Comparison of ENCODE assay signal across 9 mouse cellular contexts in the genomic region with DNA sequence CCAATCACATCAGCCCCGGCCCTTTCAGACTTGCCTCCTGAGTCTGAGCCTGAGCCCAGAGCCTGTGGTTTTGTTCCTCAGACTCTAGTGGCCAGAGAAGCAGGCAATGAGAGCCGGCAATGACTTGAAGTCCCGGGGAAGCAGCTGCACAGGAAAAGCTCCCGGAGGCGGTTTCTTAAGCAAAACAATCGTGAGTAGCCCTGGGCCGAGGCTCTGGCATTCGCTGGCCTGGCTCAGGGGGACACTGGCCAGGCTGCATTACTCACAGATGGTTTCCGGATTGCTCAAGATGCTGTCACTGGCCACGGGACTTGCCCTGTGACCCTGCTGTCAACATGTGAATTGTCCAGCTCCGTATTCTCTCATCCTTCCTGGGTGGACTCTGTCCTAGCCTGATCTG. TPM values are rescaled to one million over a fixed set of nuclear protein-coding genes. Genes with fewer than 3 reads are reported as not detected.
DNase-seq lines count a peak whose midpoint lies in the region; ATAC-seq and TF ChIP-seq lines count a peak whose summit lies in the region.
"Had no signal": no experiment of that assay in that cellular context is flagged by ENCODE, and none has a peak within 500 bp of the region (broad histone marks: within the 10 kb centered on the region; RNA-seq: fewer than 3 reads in every experiment).

No protein-coding gene starts in this region.

- peak; percentile 36 for ATAC-seq in forebrain, postnatal 0 days
- ATAC-seq in forebrain, embryonic 12.5 days (ENCODE audit: low FRiP score) = no peak

- no peak overlapping the region for H3K9ac ChIP-seq in forebrain, postnatal 0 days
- H3K9ac ChIP-seq in forebrain, embryonic 12.5 days = no peak overlapping the region
- H3K9ac ChIP-seq: midbrain, embryonic 12.5 days had no signal

- intact Hi-C loops in left cerebral cortex, adult 2 months (cut with DNase I) = no loop called here

- no peak overlapping the region for H3ac ChIP-seq in C2C12 (ENCODE audit: control insufficient read depth, insufficient read length, low read depth)

- H3K4me1 ChIP-seq in forebrain, postnatal 0 days (ENCODE audit: insufficient read depth) = peaks cover 10% of the 10 kb centered on the region; the same call in 1 of the 2 replicates
- H3K4me1 ChIP-seq in forebrain, embryonic 12.5 days = peaks cover 15% of the 10 kb centered on the region
- H3K4me1 ChIP-seq in megakaryocyte, embryonic 14.5 days = peaks cover 74% of the 10 kb centered on the region

- no peak for DNase-seq in forebrain, postnatal 0 days
- peak; percentile 9 to 16 for DNase-seq in cerebellum, postnatal 36 days
- peak; percentile 87 to 92 for DNase-seq in heart, adult 9 months (ENCODE audit: low spot score in 2 of 2)
- DNase-seq in left cerebral cortex, adult 2 months (ENCODE audit: extremely low spot score in 1 of 2, low spot score in 2 of 2) = peak; percentile 20 to 21
- DNase-seq in T-cell, adult 2 months (ENCODE audit: low spot score) = no peak

- no peaks in the 10 kb centered on the region for H3K9me3 ChIP-seq in forebrain, postnatal 0 days (ENCODE audit: low read length)
- H3K9me3 ChIP-seq in forebrain, embryonic 12.5 days = no peaks in the 10 kb centered on the region
- peaks cover 3% of the 10 kb centered on the region for H3K9me3 ChIP-seq in megakaryocyte, embryonic 14.5 days
- H3K9me3 ChIP-seq: midbrain, embryonic 12.5 days had no signal

- no peak for TF ChIP-seq CTCF in forebrain, postnatal 0 days (IDR thresholded peaks at IDR 0.05; ENCODE audit: low read depth)
- no peak for TF ChIP-seq CTCF in C2C12 (IDR thresholded peaks at IDR 0.05; ENCODE audit: control insufficient read depth, insufficient read depth, insufficient read length)
- TF ChIP-seq CTCF in left cerebral cortex, adult 2 months (IDR thresholded peaks at IDR 0.05) = no peak

- H3K27ac ChIP-seq in forebrain, postnatal 0 days (ENCODE audit: low read depth, low read length) = no peak overlapping the region
- H3K27ac ChIP-seq in forebrain, embryonic 12.5 days = no peak overlapping the region
- H3K27ac ChIP-seq in left cerebral cortex, adult 2 months = no peak overlapping the region
- H3K27ac ChIP-seq: midbrain, embryonic 12.5 days had no signal

- H3K4me2 ChIP-seq in forebrain, postnatal 0 days (ENCODE audit: low read depth) = no peak overlapping the region
- no peak overlapping the region for H3K4me2 ChIP-seq in forebrain, embryonic 12.5 days
- H3K4me2 ChIP-seq: midbrain, embryonic 12.5 days had no signal

- peaks cover 22% of the 10 kb centered on the region for H3K79me3 ChIP-seq in C2C12 (ENCODE audit: low read depth)

- peaks cover 35% of the 10 kb centered on the region for H3K79me2 ChIP-seq in C2C12 (ENCODE audit: control insufficient read depth, insufficient read depth)

- H3K4me3 ChIP-seq in forebrain, postnatal 0 days (ENCODE audit: low read depth, low read length) = no peak overlapping the region
- no peak overlapping the region for H3K4me3 ChIP-seq in forebrain, embryonic 12.5 days (replicated peaks)
- no peak overlapping the region for H3K4me3 ChIP-seq in C2C12 (ENCODE audit: insufficient read depth, poor library complexity, severe bottlenecking)
- no peak overlapping the region for H3K4me3 ChIP-seq in left cerebral cortex, adult 2 months
- peak overlapping the region; percentile 78 for H3K4me3 ChIP-seq in megakaryocyte, embryonic 14.5 days (replicated peaks)
- H3K4me3 ChIP-seq: midbrain, embryonic 12.5 days had no signal

- H3K36me3 ChIP-seq in forebrain, postnatal 0 days (ENCODE audit: insufficient read depth) = no peaks in the 10 kb centered on the region
- H3K36me3 ChIP-seq in forebrain, embryonic 12.5 days (replicated peaks) = no peaks in the 10 kb centered on the region
- peaks cover 5% of the 10 kb centered on the region for H3K36me3 ChIP-seq in C2C12 (ENCODE audit: control insufficient read depth, insufficient read depth)
- H3K36me3 ChIP-seq in megakaryocyte, embryonic 14.5 days (replicated peaks; ENCODE audit: low read length) = no peaks in the 10 kb centered on the region
- H3K36me3 ChIP-seq: midbrain, embryonic 12.5 days had no signal

- WGBS in forebrain, postnatal 0 days = 42% methylated on average over 11 of the region's 11 CpGs
- 48% methylated on average over 11 of the region's 11 CpGs for WGBS in forebrain, embryonic 12.5 days

- peaks cover 5% of the 10 kb centered on the region; the same call in 1 of the 2 replicates for H3K27me3 ChIP-seq in forebrain, postnatal 0 days (ENCODE audit: insufficient read depth, low read length)
- H3K27me3 ChIP-seq in forebrain, embryonic 12.5 days = peaks cover 33% of the 10 kb centered on the region
- H3K27me3 ChIP-seq in C2C12 (ENCODE audit: control insufficient read depth, insufficient read depth, insufficient read length) = no peaks in the 10 kb centered on the region
- peaks cover 59% of the 10 kb centered on the region for H3K27me3 ChIP-seq in megakaryocyte, embryonic 14.5 days (replicated peaks)

TF ChIP-seq in C2C12, 6 proteins besides CTCF, POLR2A, EP300 and RAD21:
- TF ChIP-seq MYOD1 (IDR thresholded peaks at IDR 0.05; ENCODE audit: control insufficient read depth, insufficient read length, low read depth) (peak; percentile 91), USF1 (IDR thresholded peaks at IDR 0.05; ENCODE audit: low read depth) (peak; percentile 65), MAX (IDR thresholded peaks at IDR 0.05) (peak; percentile 82), MYOG (IDR thresholded peaks at IDR 0.05; ENCODE audit: control insufficient read depth, extremely low read depth, insufficient read length) (no peak), CEBPB (IDR thresholded peaks at IDR 0.05; ENCODE audit: low read depth) (peak; percentile 94), FOSL1 (IDR thresholded peaks at IDR 0.05; ENCODE audit: insufficient read depth, low read length, poor library complexity, severe bottlenecking) (peak; percentile 76)

RNA-seq across cellular contexts. Expression of a gene that starts 33.8 kb away (rescaled TPM):
- 1.8 and 3.3 TPM in 2 replicates for total RNA-seq in forebrain, postnatal 0 days (2014; rRNA removed)
- 2.2 and 3.9 TPM in 2 replicates for polyA plus RNA-seq in forebrain, postnatal 0 days (2015; fragmentation: Nextera tagmentation; extraction: Ambion mirVana)
- 0.55 and 0.82 TPM in 2 replicates for polyA plus RNA-seq in forebrain, embryonic 12.5 days (2016; fragmentation: Nextera tagmentation; extraction: Ambion mirVana)
- polyA plus RNA-seq in C2C12 (2012; fragmentation: generic; extraction: Trizol) = 230 TPM
- 10 to 100 TPM; 10.9 to 12.1 TPM for total RNA-seq in left cerebral cortex, adult 2 months (2021)
- polyA plus RNA-seq in megakaryocyte, embryonic 14.5 days (2012; ENCODE audit: insufficient read depth, low replicate concordance) = 1.5 and 6.5 TPM in 2 replicates

Comparison
In these comparisons a context has a peak if more than half of its experiments do, and no peak if none do; other contexts are left out.
1. DNase-seq: peak in cerebellum, postnatal 36 days (2 of 2), heart, adult 9 months (2 of 2) and left cerebral cortex, adult 2 months (2 of 2); none in forebrain, postnatal 0 days (single experiment) and T-cell, adult 2 months (single experiment).
2. RNA of a gene that starts 33.8 kb away (polyA plus RNA-seq): 230 TPM in C2C12 (single experiment); 1.5 to 6.5 TPM in megakaryocyte, embryonic 14.5 days, 2.2 to 3.9 TPM in forebrain, postnatal 0 days and 0.55 to 0.82 TPM in forebrain, embryonic 12.5 days; every median in the first group is over 10 times any median in the second.